In the genomic region with DNA sequence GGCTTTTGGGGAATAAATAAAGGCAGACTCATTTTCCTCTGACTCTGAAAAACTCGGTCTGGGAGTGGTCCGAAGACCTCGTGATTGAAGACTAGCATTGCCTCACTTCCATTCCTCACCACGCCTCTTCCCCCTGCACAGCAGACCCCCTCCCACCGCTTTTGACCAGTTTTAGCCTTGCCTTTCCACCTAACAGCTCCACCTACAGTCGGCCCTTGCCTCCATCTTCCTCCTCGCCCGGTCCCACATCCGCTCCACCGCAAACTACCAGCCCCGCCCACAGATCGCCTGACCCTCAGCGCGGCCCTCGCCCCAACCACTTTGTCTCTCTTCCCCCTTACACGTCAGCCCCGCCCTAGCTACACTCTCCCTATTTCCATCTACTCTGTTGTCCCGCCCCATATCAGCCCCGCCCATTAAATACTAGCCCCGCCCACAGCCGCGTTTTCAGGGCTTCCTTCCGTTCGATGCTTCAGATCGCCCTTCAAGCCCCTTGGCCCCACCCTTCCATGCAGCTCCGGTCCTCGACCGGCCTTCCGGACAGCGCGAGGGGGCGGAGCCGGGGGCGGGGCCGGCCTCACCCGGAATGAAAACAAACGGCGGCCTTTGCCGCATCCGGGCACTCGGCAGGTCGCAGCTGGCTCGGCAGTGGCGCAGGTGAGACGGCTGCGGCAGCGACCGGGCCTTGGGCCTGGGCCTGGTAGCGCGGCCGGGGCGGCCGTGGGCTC, we compare ENCODE assay signal across 7 mouse cellular contexts. TPM values are rescaled to one million over a fixed set of nuclear protein-coding genes. Genes with fewer than 3 reads are reported as not detected.
DNase-seq lines count a peak whose midpoint lies in the region; ATAC-seq lines count a peak whose summit lies in the region.

A gene (plus strand): TSS at position 167 of the 728 bp plus-strand sequence.

- peak within 1 kb of the TSS; percentile 88 for H3K4me3 ChIP-seq in embryonic facial prominence, embryonic 12.5 days
- peak within 1 kb of the TSS; percentile 56 for H3K4me3 ChIP-seq in limb, embryonic 11.5 days (ENCODE audit: low read depth, low read length)
- H3K4me3 ChIP-seq in midbrain, embryonic 14.5 days (replicated peaks; ENCODE audit: low read depth, low read length), result peak within 1 kb of the TSS; percentile 82

- H3K36me3 ChIP-seq in embryonic facial prominence, embryonic 12.5 days, result peaks cover 10% of the 10 kb centered on the region
- H3K36me3 ChIP-seq in limb, embryonic 11.5 days (ENCODE audit: control insufficient read depth, insufficient read depth, low read length), result peaks cover 6% of the 10 kb centered on the region; the same call in 1 of the 2 replicates
- H3K36me3 ChIP-seq in midbrain, embryonic 14.5 days (ENCODE audit: control insufficient read depth, insufficient read depth, low read length), result peaks cover 16% of the 10 kb centered on the region

- no peaks in the 10 kb centered on the region for H3K9me3 ChIP-seq in embryonic facial prominence, embryonic 12.5 days
- no peaks in the 10 kb centered on the region for H3K9me3 ChIP-seq in limb, embryonic 11.5 days (ENCODE audit: control insufficient read depth, low read length)
- H3K9me3 ChIP-seq in midbrain, embryonic 14.5 days (ENCODE audit: control insufficient read depth, low read length), result no peaks in the 10 kb centered on the region

- H3K4me1 ChIP-seq in embryonic facial prominence, embryonic 12.5 days, result peaks cover 4% of the 10 kb centered on the region
- no peaks in the 10 kb centered on the region for H3K4me1 ChIP-seq in limb, embryonic 11.5 days (ENCODE audit: control insufficient read depth, insufficient read depth, low read length)
- peaks cover 10% of the 10 kb centered on the region; the same call in 1 of the 2 replicates for H3K4me1 ChIP-seq in midbrain, embryonic 14.5 days (ENCODE audit: control insufficient read depth, insufficient read depth, low read length)

- peak within 1 kb of the TSS; percentile 54 for H3K4me2 ChIP-seq in embryonic facial prominence, embryonic 12.5 days (replicated peaks)
- peak within 1 kb of the TSS; percentile 55 for H3K4me2 ChIP-seq in limb, embryonic 11.5 days (ENCODE audit: low read depth, severe bottlenecking)
- H3K4me2 ChIP-seq in midbrain, embryonic 14.5 days (ENCODE audit: low read length), result peak within 1 kb of the TSS; percentile 58

- peak; percentile 98 for ATAC-seq in embryonic facial prominence, embryonic 12.5 days (ENCODE audit: insufficient number of reproducible peaks, insufficient read depth, low FRiP score, low TSS enrichment)
- peak; percentile 97 for ATAC-seq in limb, embryonic 11.5 days (ENCODE audit: insufficient number of reproducible peaks, low FRiP score, low TSS enrichment, low read depth)
- ATAC-seq in midbrain, embryonic 14.5 days (ENCODE audit: low FRiP score, low TSS enrichment), result peak; percentile 97

- DNase-seq in adrenal gland, postnatal 25 days, result peak; percentile 98
- DNase-seq in heart, adult 11 months, result peak; percentile 100
- peak; percentile 97 for DNase-seq in kidney, adult 18-20 months
- peak; percentile 99 for DNase-seq in limb, embryonic 11.5 days (ENCODE audit: low spot score)
- DNase-seq in midbrain, embryonic 14.5 days, result peak; percentile 98
- DNase-seq in spleen, adult 18-20 months, result peak; percentile 97 to 98

- peak within 1 kb of the TSS; percentile 96 for H3K27ac ChIP-seq in embryonic facial prominence, embryonic 12.5 days
- peak within 1 kb of the TSS; percentile 80 for H3K27ac ChIP-seq in limb, embryonic 11.5 days (replicated peaks; ENCODE audit: low read depth, low read length)
- peak within 1 kb of the TSS; percentile 86 for H3K27ac ChIP-seq in midbrain, embryonic 14.5 days (replicated peaks; ENCODE audit: low read depth, low read length)

- under 1% methylated on average over 53 of the region's 53 CpGs for WGBS in embryonic facial prominence, embryonic 12.5 days
- WGBS in limb, embryonic 11.5 days, result 0% methylated on average over 53 of the region's 53 CpGs
- under 1% methylated on average over 53 of the region's 53 CpGs for WGBS in midbrain, embryonic 14.5 days

- H3K9ac ChIP-seq in embryonic facial prominence, embryonic 12.5 days, result peak within 1 kb of the TSS; percentile 79
- peak within 1 kb of the TSS; percentile 61 for H3K9ac ChIP-seq in limb, embryonic 11.5 days (ENCODE audit: low read length)
- peak within 1 kb of the TSS; percentile 80 for H3K9ac ChIP-seq in midbrain, embryonic 14.5 days (replicated peaks; ENCODE audit: low read length)

- H3K27me3 ChIP-seq in embryonic facial prominence, embryonic 12.5 days, result no peaks in the 10 kb centered on the region
- H3K27me3 ChIP-seq in limb, embryonic 11.5 days (ENCODE audit: control insufficient read depth, insufficient read depth, low read length), result no peaks in the 10 kb centered on the region
- H3K27me3 ChIP-seq in midbrain, embryonic 14.5 days (ENCODE audit: control insufficient read depth, insufficient read depth, low read length), result no peaks in the 10 kb centered on the region

RNA-seq across cellular contexts. Expression of the gene that starts here (rescaled TPM):
- total RNA-seq in adrenal gland, postnatal 25 days (2021), result 59.5 and 71.3 TPM in 2 replicates
- 33.9 and 34.0 TPM in 2 replicates for polyA plus RNA-seq in embryonic facial prominence, embryonic 12.5 days (2016; fragmentation: Nextera tagmentation; extraction: Ambion mirVana)
- 31.8 and 32.2 TPM in 2 replicates for polyA plus RNA-seq in limb, embryonic 11.5 days (2014; fragmentation: Nextera tagmentation; extraction: Ambion mirVana)
- 42.3 and 54.1 TPM in 2 replicates for polyA plus RNA-seq in midbrain, embryonic 14.5 days (2014; fragmentation: Nextera tagmentation; extraction: Ambion mirVana)

Comparison
In these comparisons a context has a peak if more than half of its experiments do, and no peak if none do; other contexts are left out.
1. Peak in every context shown above with its lines: DNase-seq, ATAC-seq, H3K4me3 ChIP-seq and H3K27ac ChIP-seq.